Mouse (Mus musculus) adrenal gland, adult 10 weeks (tissue): ENCODE measurements around the gene Scgb1b7. TPM values are rescaled to one million over a fixed set of nuclear protein-coding genes. Genes with fewer than 3 reads are reported as not detected.

Experiments used
- polyA plus RNA-seq: library from polyadenylated mRNA; stranded (reverse); fragments of 350-450 nt; fragmentation: Illumina TruSeq; extraction: RNeasy Lipid Tissue Mini Kit (QIAGEN cat#74804); gene quantifications from one replicate; pipeline ENCODE4 v1.2.3, GENCODE M21; 2014; ENCODE audit warnings: low read depth, low replicate concordance

Scgb1b7 gene
- not detected for polyA plus RNA-seq

GRCm38 (mm10) chr7:31712365-31712764 lies at the start of gene Scgb1b7:
Scgb1b7 (plus strand) TSS chr7:31712665.

DNA sequence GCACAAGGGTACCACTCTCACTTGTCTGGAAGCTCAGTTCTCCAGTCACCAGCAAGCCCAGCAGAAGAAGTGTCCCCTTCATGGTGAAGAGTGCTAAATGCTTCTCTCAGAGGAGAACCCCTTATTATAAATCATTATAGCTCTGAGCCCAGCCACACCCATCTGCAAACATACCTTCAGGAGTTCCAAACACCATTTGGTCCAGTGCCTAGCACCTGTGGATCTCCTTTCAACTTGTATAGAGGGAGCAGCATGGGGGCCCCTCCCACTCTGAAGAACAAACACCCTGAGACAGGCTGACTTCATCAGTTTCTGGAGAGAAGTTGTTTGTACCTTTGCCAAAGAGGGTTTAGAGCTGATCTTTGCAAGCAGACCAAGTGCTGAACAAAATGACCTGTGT lies 6.8 kb upstream of the Scgb1b7 start, which contains the start of gene Scgb2b7:
Gene Scgb2b7, minus strand, starts transcription at position 101 of the 400 bp plus-strand sequence.

Other genes starting within 250 kb of the Scgb1b7 start
- not detected for gene Scgb2b7, start 6.9 kb upstream of the Scgb1b7 start, polyA plus RNA-seq